Mouse (Mus musculus) limb, embryonic 15.5 days (tissue): ENCODE results near the gene Srek1. TPM values are rescaled to one million over a fixed set of nuclear protein-coding genes. Genes with fewer than 3 reads are reported as not detected.

Experiments used
- ATAC-seq: fragments of 200-750 bp; cut with Nextera tagmentation; 2 replicates; pipeline ENCODE4 v1.8.0; 2017; ENCODE audit warnings: low read depth, moderate TSS enrichment; ENCODE audit not compliant: insufficient number of reproducible peaks, low FRiP score, low TSS enrichment
- H3K27ac ChIP-seq: fragments of 300-500 bp; sonication (generic); 2 replicates; pipeline ENCODE4 v1.5.1; 2015; ENCODE audit warnings: moderate library complexity, mild to moderate bottlenecking, inconsistent platforms
- H3K27me3 ChIP-seq: fragments of 300-500 bp; sonication (generic); 2 replicates; pipeline ENCODE4 v1.6.1; 2015; ENCODE audit warnings: inconsistent platforms
- H3K36me3 ChIP-seq: fragments of 300-500 bp; sonication (generic); 2 replicates; pipeline ENCODE4 v1.6.1; 2015; ENCODE audit warnings: inconsistent platforms
- H3K4me1 ChIP-seq: fragments of 300-500 bp; sonication (generic); 2 replicates; pipeline ENCODE4 v1.6.1; 2015; ENCODE audit warnings: inconsistent platforms
- H3K4me2 ChIP-seq: fragments of 300-500 bp; sonication (generic); 2 replicates; pipeline ENCODE4 v1.6.1; 2015; ENCODE audit warnings: mild to moderate bottlenecking, inconsistent platforms
- H3K4me3 ChIP-seq: fragments of 300-500 bp; sonication (generic); 2 replicates; pipeline ENCODE4 v1.5.1; 2015; ENCODE audit warnings: mild to moderate bottlenecking, inconsistent platforms
- H3K9ac ChIP-seq: fragments of 300-500 bp; sonication (generic); 2 replicates; pipeline ENCODE4 v1.6.1; 2015; ENCODE audit warnings: inconsistent platforms
- H3K9me3 ChIP-seq: fragments of 300-500 bp; sonication (generic); 2 replicates; pipeline ENCODE4 v1.6.1; 2016; ENCODE audit warnings: inconsistent platforms
- WGBS: fragments of 180-500 bp; shearing (Covaris S2); methylation state at CpG from one replicate; pipeline ENCODE4 v1.1.7; 2015; 5-methylcytosine and 5-hydroxymethylcytosine counted together
- polyA plus RNA-seq: library from polyadenylated mRNA; unstranded; fragments of >200 nt; fragmentation: Nextera tagmentation; extraction: Ambion mirVana; gene quantifications from 2 replicates; pipeline ENCODE4 v1.2.1, GENCODE M21; 2015

Gene Srek1
- 69.8 and 71.9 TPM in 2 replicates for polyA plus RNA-seq

DNA sequence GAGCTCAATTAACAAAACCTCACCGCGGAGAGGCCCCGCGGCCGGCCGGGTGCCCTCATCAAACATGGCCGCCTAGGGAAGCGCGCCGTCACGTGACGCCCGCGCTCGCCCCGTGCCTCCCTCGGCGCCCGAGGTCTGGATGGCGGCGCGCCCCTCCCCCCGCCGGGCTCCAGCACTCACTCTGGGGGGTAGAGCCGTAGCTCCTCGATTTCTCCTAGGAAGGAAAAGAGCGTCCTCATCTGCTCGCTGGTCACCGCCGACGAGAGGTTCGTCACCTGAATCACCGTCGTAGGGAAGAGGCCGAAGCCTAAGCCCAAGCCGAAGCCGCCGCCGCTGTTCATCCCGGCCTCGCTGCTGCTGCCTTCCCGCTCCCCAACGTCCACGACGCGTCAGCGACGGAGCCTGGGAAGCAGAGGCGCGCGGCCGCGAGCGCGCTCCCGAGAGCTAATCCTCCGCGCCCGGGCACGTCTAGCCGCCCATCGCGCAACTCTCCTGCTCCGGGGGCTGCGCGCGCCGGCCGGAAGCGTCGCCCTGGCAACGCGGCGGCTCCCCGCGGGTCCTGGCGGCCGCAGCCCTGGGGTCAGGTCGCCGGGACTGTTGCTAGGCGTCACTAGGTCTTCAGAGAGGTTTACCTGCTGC is at the start of gene Srek1:
Srek1 (minus strand) TSS at position 490 of the 639 bp plus-strand sequence.
- no peaks in the 10 kb centered on the region for H3K36me3 ChIP-seq
- H3K4me1 ChIP-seq, result peaks cover 23% of the 10 kb centered on the region
- under 1% methylated on average over 79 of the region's 81 CpGs for WGBS
- H3K9ac ChIP-seq, result peak within 1 kb of the TSS; percentile 90
- no peaks in the 10 kb centered on the region for H3K27me3 ChIP-seq
- H3K4me2 ChIP-seq, result peak within 1 kb of the TSS; percentile 51
- ATAC-seq, result peak; percentile 92
- no peaks in the 10 kb centered on the region for H3K9me3 ChIP-seq
- H3K4me3 ChIP-seq, result peak within 1 kb of the TSS; percentile 83
- peak within 1 kb of the TSS; percentile 99 for H3K27ac ChIP-seq

GRCm38 (mm10) chr13:103822270-103822669 is 47.9 kb upstream of the Srek1 start:
- Histone ChIP-seq H3K36me3 (peaks cover 32% of the 10 kb centered on the region), H3K27ac (no peak overlapping the region), H3K27me3 (no peaks in the 10 kb centered on the region), H3K4me2 (no peak overlapping the region), H3K4me3 (no peak overlapping the region), H3K4me1 (no peaks in the 10 kb centered on the region), H3K9me3 (no peaks in the 10 kb centered on the region), H3K9ac (no peak overlapping the region)
- WGBS, result 93% methylated on average over 1 of the region's 1 CpGs
- no peak for ATAC-seq

DNA sequence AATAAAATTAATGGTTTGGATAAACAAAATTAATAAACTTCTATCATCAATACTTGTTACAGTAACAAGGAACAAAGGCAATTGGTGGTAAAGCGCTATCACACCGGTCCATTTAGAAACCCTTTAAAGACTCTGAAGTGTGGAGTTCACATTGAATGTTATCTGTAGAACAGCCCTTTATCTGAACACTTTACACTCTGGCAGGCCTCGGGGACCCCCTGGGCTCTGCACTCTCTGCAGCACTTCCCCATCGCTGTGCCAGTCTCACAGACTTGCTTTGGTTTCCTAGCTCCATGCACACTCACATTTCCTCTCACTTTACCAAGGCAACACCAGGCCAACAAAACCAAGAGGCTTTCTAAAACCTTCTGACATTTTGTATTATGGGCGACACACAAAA is 45.0 kb upstream of the Srek1 start:
- Histone ChIP-seq H3K9ac (no peak overlapping the region), H3K36me3 (peaks cover 40% of the 10 kb centered on the region), H3K27ac (no peak overlapping the region), H3K4me2 (no peak overlapping the region), H3K4me1 (no peaks in the 10 kb centered on the region), H3K4me3 (no peak overlapping the region), H3K27me3 (no peaks in the 10 kb centered on the region), H3K9me3 (no peaks in the 10 kb centered on the region)
- no peak for ATAC-seq
- 84% methylated on average over 5 of the region's 5 CpGs for WGBS

- H3K4me3 ChIP-seq, result no peak overlapping the region
- H3K36me3 ChIP-seq, result peaks cover 32% of the 10 kb centered on the region
- no peak overlapping the region for H3K9ac ChIP-seq
- ATAC-seq, result no peak
- 90% methylated on average over 3 of the region's 3 CpGs for WGBS
- H3K27ac ChIP-seq, result no peak overlapping the region
- H3K27me3 ChIP-seq, result no peaks in the 10 kb centered on the region
- H3K9me3 ChIP-seq, result no peaks in the 10 kb centered on the region
- no peak overlapping the region for H3K4me2 ChIP-seq
- no peaks in the 10 kb centered on the region for H3K4me1 ChIP-seq
Measured at GRCm38 (mm10) chr13:103817935-103818334, 43.5 kb upstream of the Srek1 start.

GRCm38 (mm10) chr13:103807464-103807863 is 33.1 kb upstream of the Srek1 start:
- WGBS, result 79% methylated on average over 5 of the region's 5 CpGs
- no peak for ATAC-seq
- Histone ChIP-seq H3K27ac (no peak overlapping the region), H3K27me3 (no peaks in the 10 kb centered on the region), H3K4me2 (no peak overlapping the region), H3K9ac (no peak overlapping the region), H3K4me3 (no peak overlapping the region), H3K4me1 (peaks cover 3% of the 10 kb centered on the region; the same call in 1 of the 2 replicates), H3K9me3 (no peaks in the 10 kb centered on the region), H3K36me3 (peaks cover 7% of the 10 kb centered on the region)

DNA sequence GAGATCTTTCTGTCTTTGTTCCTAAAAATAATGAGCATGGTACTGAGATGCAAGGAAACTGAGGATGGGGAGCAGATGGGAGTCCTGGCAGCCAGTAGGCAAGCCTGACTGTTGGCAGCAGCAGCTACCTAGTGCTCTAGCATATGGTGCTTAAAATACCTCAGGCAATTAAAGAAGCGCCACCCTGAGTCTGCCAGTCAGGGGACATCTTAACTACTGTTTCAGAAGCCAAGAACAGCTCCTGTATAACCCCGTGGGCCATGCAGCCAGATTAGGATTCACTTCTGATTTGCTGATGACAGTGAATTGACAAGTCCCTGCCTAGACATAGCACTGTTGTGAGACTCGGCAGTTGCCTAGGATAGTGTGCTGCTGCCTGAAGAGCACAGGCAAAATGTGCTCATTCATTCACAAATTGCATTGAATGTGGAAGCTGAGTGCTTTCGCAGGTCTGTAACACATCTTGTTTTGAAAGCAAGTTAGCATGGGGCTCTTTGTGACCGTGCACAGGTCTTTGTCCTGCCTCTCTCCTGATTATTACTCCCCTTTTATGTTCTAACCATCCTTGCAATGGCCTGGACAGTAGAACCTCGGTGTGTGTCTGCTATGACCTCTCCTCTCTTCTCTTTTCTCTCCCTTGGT is 31.9 kb upstream of the Srek1 start:
- WGBS, result 40% methylated on average over 6 of the region's 6 CpGs
- Histone ChIP-seq H3K27ac (no peak overlapping the region), H3K9me3 (no peaks in the 10 kb centered on the region), H3K4me1 (peaks cover 3% of the 10 kb centered on the region; the same call in 1 of the 2 replicates), H3K4me3 (no peak overlapping the region), H3K9ac (no peak overlapping the region), H3K4me2 (no peak overlapping the region), H3K27me3 (no peaks in the 10 kb centered on the region), H3K36me3 (peaks cover 6% of the 10 kb centered on the region; the same call in 1 of the 2 replicates)
- no peak for ATAC-seq

DNA sequence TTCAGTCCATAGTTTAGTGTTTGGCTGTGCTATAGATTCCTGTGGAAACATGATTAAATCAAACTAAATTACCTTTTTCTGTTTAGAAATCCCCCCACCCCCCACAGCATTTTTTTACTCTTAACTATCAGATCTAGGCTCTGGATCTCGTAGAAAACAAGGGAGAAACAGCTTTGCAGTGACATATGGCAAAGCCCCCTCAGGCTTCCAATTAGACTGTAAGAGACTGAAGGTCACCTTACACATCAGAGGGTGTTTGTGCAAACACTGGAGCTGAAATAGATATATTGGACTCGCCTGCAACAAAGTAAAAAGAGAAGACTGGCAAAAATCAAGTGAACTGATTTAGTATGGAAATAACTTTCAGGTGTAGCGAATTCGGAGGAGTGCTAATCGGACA is 29.3 kb upstream of the Srek1 start:
- Histone ChIP-seq H3K9me3 (no peaks in the 10 kb centered on the region), H3K4me1 (peaks cover 3% of the 10 kb centered on the region; the same call in 1 of the 2 replicates), H3K27ac (no peak overlapping the region), H3K4me3 (no peak overlapping the region), H3K27me3 (no peaks in the 10 kb centered on the region), H3K9ac (no peak overlapping the region), H3K4me2 (no peak overlapping the region), H3K36me3 (no peaks in the 10 kb centered on the region)
- WGBS, result 63% methylated on average over 5 of the region's 5 CpGs
- ATAC-seq, result no peak

- H3K27ac ChIP-seq, result no peak overlapping the region
- H3K4me3 ChIP-seq, result no peak overlapping the region
- no peaks in the 10 kb centered on the region for H3K4me1 ChIP-seq
- WGBS, result 94% methylated on average over 1 of the region's 1 CpGs
- H3K36me3 ChIP-seq, result no peaks in the 10 kb centered on the region
- no peak overlapping the region for H3K9ac ChIP-seq
- ATAC-seq, result no peak
- no peak overlapping the region for H3K4me2 ChIP-seq
- H3K27me3 ChIP-seq, result no peaks in the 10 kb centered on the region
- no peaks in the 10 kb centered on the region for H3K9me3 ChIP-seq
Measured at GRCm38 (mm10) chr13:103801021-103801420, 26.6 kb upstream of the Srek1 start.

- Histone ChIP-seq H3K9me3 (no peaks in the 10 kb centered on the region), H3K9ac (no peak overlapping the region), H3K27me3 (no peaks in the 10 kb centered on the region), H3K4me2 (no peak overlapping the region), H3K36me3 (no peaks in the 10 kb centered on the region), H3K4me1 (no peaks in the 10 kb centered on the region), H3K27ac (no peak overlapping the region), H3K4me3 (no peak overlapping the region)
- WGBS, result 77% methylated on average over 9 of the region's 9 CpGs
- no peak for ATAC-seq
Measured at GRCm38 (mm10) chr13:103794688-103795543, 20.5 kb upstream of the Srek1 start.

DNA sequence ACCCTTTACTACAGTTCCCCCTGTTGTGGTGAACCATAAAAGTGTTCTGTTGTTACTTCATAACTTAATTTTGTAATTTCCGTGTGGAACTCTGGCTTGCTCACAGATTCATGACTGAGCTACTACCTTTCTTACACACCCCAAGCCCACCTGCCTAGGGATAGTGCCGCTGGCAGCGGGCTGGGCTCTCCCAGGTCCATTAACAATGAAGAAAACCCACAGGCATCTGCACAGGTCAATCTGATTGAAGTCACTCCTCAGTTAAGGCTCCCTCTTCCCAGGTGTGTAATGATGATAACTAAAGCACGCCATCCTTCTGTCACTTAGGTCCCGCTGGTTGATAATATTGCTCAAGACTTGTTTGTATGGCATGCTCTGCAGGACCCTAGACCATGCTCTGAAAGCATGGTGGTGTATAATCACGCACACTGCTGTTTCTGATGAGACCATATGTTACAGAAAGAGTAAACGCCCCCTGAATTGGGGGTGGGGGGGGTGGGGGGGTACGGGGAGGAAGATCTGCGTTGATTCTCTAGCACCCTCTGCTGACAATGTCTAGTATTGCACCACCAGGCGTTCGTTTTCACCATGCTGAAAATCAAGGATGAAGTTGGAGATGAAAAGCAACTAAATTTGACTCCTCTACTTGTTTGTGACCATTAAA is 5.6 kb upstream of the Srek1 start:
- Histone ChIP-seq H3K9ac (no peak overlapping the region), H3K4me2 (no peak overlapping the region), H3K36me3 (no peaks in the 10 kb centered on the region), H3K27me3 (no peaks in the 10 kb centered on the region), H3K27ac (no peak overlapping the region), H3K4me1 (0 out of 2 replicates have a peak, but pooled peaks cover under 1% of the 10 kb centered on the region), H3K4me3 (no peak overlapping the region), H3K9me3 (no peaks in the 10 kb centered on the region)
- no peak for ATAC-seq
- WGBS, result 31% methylated on average over 11 of the region's 11 CpGs

DNA sequence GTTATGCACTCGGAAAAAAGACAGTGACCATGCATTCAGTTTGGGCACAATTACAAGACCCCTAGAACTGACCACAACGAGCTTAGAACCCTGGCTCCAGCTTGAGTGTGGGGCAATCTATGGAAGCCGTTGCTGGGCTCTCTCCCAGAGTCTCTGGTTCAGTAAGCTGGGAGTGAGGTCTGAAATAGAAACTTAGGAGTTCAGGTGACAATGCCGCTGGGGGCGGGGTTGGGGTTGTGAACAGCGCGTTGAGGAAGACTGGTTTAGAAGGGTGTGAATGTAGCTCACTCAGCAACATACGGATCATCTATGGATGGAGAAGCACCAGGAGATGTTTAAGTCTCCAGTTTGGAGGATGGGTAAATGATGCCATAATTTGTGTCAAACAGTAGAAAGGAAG is 2.7 kb upstream of the Srek1 start:
- Histone ChIP-seq H3K4me2 (no peak overlapping the region), H3K9ac (no peak overlapping the region), H3K4me3 (no peak overlapping the region), H3K36me3 (no peaks in the 10 kb centered on the region), H3K27me3 (no peaks in the 10 kb centered on the region), H3K27ac (no peak overlapping the region), H3K9me3 (no peaks in the 10 kb centered on the region), H3K4me1 (peaks cover 14% of the 10 kb centered on the region)
- no peak for ATAC-seq
- 71% methylated on average over 8 of the region's 8 CpGs for WGBS
